Mouse (Mus musculus) C2C12 (cell line): Measurements from ENCODE around the gene Denr. TPM values are rescaled to one million over a fixed set of nuclear protein-coding genes. Genes with fewer than 3 reads are reported as not detected.

Experiments
- H3K27me3 ChIP-seq: one replicate; pipeline ENCODE4 v1.6.1; 2011; ENCODE audit not compliant: control insufficient read depth, insufficient read depth, insufficient read length
- H3K36me3 ChIP-seq: one replicate; pipeline ENCODE4 v1.6.1; 2011; ENCODE audit not compliant: control insufficient read depth, insufficient read depth
- H3K4me3 ChIP-seq: one replicate; pipeline ENCODE4 v1.5.1; 2011; ENCODE audit warnings: mild to moderate bottlenecking, control low read depth; ENCODE audit not compliant: poor library complexity, insufficient read depth, severe bottlenecking
- H3K79me2 ChIP-seq: one replicate; pipeline ENCODE4 v1.6.1; 2011; ENCODE audit not compliant: control insufficient read depth, insufficient read depth
- H3K79me3 ChIP-seq: one replicate; pipeline ENCODE4 v1.6.1; 2011; ENCODE audit warnings: low read depth, control low read depth
- H3ac ChIP-seq: one replicate; pipeline ENCODE3; 2011; ENCODE audit warnings: low read depth; ENCODE audit not compliant: control insufficient read depth, insufficient read length
- CEBPB ChIP-seq: IDR thresholded peaks from one replicate; pipeline ENCODE4 v1.6.1; 2011; ENCODE audit warnings: low read depth, mild to moderate bottlenecking, control low read depth, moderate library complexity
- CTCF ChIP-seq: IDR thresholded peaks from one replicate; pipeline ENCODE4 v1.5.1; 2011; ENCODE audit not compliant: control insufficient read depth, insufficient read depth, insufficient read length
- FOSL1 ChIP-seq: IDR thresholded peaks from one replicate; pipeline ENCODE4 v1.8.0; 2011; ENCODE audit warnings: mild to moderate bottlenecking, low read length; ENCODE audit not compliant: poor library complexity, insufficient read depth, severe bottlenecking
- MAX ChIP-seq: IDR thresholded peaks from one replicate; pipeline ENCODE4 v1.6.1; 2011; ENCODE audit warnings: mild to moderate bottlenecking, control low read depth
- MYOD1 ChIP-seq: IDR thresholded peaks from one replicate; pipeline ENCODE4 v1.6.1; 2011; ENCODE audit warnings: low read depth; ENCODE audit not compliant: control insufficient read depth, insufficient read length
- MYOG ChIP-seq: IDR thresholded peaks from one replicate; pipeline ENCODE4 v1.6.1; 2011; ENCODE audit not compliant: control insufficient read depth, insufficient read length; ENCODE audit errors: extremely low read depth
- USF1 ChIP-seq: IDR thresholded peaks from one replicate; pipeline ENCODE4 v1.6.1; 2011; ENCODE audit warnings: low read depth, mild to moderate bottlenecking, control low read depth, moderate library complexity
- polyA plus RNA-seq: library from polyadenylated mRNA; unstranded; fragments of >200 nt; fragmentation: generic; extraction: Trizol; gene quantifications from one replicate; pipeline ENCODE4 v1.2.1, GENCODE M21; 2012; ENCODE audit warnings: missing spikeins

Denr gene
- polyA plus RNA-seq, 1 experiment = 77.0 TPM

DNA sequence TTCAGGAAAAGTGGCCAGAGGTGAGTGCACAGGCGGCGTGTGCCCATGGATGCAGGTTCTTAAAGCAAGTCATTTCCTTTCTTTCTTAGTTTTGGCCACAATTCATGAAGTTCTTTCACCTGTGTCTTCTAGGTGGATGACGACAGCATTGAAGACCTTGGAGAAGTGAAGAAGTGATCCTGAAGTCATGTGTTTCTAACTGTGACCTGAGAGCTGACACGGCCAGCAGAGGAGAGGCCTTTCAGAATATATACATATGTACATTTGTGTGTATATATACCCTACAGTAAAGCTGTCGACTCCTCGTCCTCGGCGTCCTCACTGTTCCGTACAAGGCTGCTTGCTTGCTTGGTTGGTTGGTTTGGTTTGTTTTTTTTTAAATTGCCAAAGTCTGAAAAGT lies 20.1 kb downstream of the Denr start, which contains the start of gene Gm43518:
Gene Gm43518, plus strand, starts transcription at position 301 of the 400 bp plus-strand sequence.
- Histone ChIP-seq H3K27me3 (no peaks in the 10 kb centered on the region), H3K79me3 (peaks cover 1% of the 10 kb centered on the region), H3K36me3 (peaks cover 65% of the 10 kb centered on the region), H3K79me2 (no peaks in the 10 kb centered on the region), H3K4me3 (no peak within 1 kb of the TSS), H3ac (no peak within 1 kb of the TSS)
- TF ChIP-seq MYOD1 (no peak), MAX (no peak), CTCF (no peak), CEBPB (no peak), USF1 (no peak), MYOG (no peak)

DNA sequence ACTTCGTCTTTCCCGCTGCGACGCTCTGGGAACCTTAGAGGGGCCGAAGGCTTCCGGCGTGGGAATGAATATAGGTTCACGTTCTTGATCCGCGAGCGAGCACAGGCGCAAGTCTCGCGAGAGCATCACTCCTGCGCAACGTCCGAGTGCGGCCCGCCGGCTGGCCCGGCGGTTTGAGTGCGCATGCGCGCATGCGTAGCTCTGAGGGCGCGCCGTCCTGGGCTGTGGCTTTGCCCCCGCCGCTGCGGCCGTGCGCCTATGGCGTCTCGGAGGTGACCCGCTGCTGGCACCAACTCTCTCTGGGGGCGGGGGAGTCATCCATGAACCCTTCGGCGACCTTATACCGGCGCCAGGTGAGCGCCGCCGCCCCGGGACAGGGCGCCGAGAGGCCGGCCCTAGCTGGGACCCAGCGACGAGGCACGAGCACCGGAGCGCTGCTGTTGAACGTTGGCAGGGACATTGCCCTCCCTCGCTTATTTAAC lies 23.6 kb downstream of the Denr start, which contains the start of gene Ccdc62:
Gene Ccdc62, plus strand, starts transcription at position 172 of the 482 bp plus-strand sequence.
- Histone ChIP-seq H3K79me3 (no peaks in the 10 kb centered on the region), H3K36me3 (peaks cover 32% of the 10 kb centered on the region), H3K27me3 (no peaks in the 10 kb centered on the region), H3K79me2 (no peaks in the 10 kb centered on the region), H3ac (peak within 1 kb of the TSS; percentile 59), H3K4me3 (peak within 1 kb of the TSS; percentile 44)
- TF ChIP-seq CEBPB (peak; percentile 15), MAX (peak; percentile 47), MYOG (no peak)

DNA sequence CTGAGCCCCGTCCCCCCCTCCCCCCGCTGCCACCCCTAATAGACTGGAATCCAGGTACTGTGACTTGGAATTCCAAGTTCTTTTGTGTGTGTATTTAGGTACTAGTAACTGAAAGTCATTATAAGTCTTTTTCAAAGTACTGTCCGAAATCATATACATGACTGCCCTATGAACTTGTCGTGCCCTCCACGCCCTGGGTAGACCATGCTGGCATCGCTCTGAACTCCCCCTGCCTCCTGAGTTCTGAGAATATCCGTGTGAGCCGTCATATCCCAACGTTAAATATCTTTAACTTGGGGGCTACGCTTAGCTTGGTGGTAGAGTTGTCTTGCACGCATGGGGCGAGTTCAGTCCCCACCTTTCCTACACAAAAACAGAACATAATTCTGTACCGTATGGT lies 24.2 kb downstream of the Denr start:
- Histone ChIP-seq H3K79me3 (no peaks in the 10 kb centered on the region), H3K79me2 (no peaks in the 10 kb centered on the region), H3K27me3 (no peaks in the 10 kb centered on the region), H3ac (no peak overlapping the region), H3K36me3 (peaks cover 26% of the 10 kb centered on the region), H3K4me3 (peak overlapping the region; percentile 44)
- no peak for TF ChIP-seq CEBPB
- no peak for TF ChIP-seq FOSL1
- no peak for TF ChIP-seq MYOD1
- no peak for TF ChIP-seq CTCF
- TF ChIP-seq MYOG = no peak
- TF ChIP-seq MAX = no peak
- no peak for TF ChIP-seq USF1

DNA sequence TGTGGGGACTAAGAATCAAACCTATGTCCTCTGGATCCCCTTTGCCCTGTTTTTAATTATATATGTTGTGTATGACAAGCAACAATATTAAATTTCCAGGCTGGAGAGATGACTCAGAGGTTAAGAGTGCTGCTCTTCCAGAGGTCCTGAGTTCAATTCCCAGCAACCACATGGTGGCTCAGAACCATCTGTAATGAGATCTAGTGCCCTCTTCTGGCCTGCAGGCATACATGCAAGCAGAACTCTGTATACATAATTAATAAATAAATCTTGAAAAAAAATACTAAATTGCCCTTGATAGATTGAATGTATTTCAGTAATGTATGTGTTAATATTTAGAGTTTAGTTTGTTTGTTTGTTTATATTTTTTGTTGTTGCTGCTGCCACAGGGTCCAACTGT lies 26.0 kb downstream of the Denr start:
- no peaks in the 10 kb centered on the region for H3K79me3 ChIP-seq
- H3K27me3 ChIP-seq = no peaks in the 10 kb centered on the region
- H3K79me2 ChIP-seq = no peaks in the 10 kb centered on the region
- TF ChIP-seq CEBPB (no peak), FOSL1 (no peak), MAX (no peak), USF1 (no peak), MYOG (no peak), CTCF (no peak), MYOD1 (no peak)
- peaks cover 8% of the 10 kb centered on the region for H3K36me3 ChIP-seq
- H3ac ChIP-seq = no peak overlapping the region
- no peak overlapping the region for H3K4me3 ChIP-seq

DNA sequence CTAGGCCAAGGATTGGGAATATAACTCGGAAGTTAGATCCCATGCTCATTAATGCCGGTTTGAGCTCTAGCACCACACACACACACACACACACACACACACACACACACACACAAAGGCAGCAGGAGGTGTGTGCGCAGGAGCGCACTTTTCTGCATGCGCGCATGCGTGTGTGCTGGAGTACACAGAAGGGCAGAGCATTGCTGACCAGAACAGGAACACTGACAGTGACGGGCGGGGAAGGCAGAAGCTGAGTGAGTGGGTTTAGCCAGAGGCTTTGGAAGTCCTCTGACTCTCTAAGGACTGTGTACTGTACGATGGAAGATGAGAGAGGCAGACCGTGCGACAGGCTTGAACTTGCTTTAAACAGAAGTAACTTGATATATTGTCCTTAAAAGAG lies 26.6 kb downstream of the Denr start:
- Histone ChIP-seq H3K36me3 (peaks cover 4% of the 10 kb centered on the region), H3K4me3 (no peak overlapping the region), H3K79me3 (no peaks in the 10 kb centered on the region), H3K79me2 (no peaks in the 10 kb centered on the region), H3K27me3 (no peaks in the 10 kb centered on the region), H3ac (no peak overlapping the region)
- TF ChIP-seq CTCF = no peak
- no peak for TF ChIP-seq FOSL1
- no peak for TF ChIP-seq MYOD1
- TF ChIP-seq MYOG = no peak
- no peak for TF ChIP-seq MAX
- TF ChIP-seq USF1 = no peak
- TF ChIP-seq CEBPB = no peak

DNA sequence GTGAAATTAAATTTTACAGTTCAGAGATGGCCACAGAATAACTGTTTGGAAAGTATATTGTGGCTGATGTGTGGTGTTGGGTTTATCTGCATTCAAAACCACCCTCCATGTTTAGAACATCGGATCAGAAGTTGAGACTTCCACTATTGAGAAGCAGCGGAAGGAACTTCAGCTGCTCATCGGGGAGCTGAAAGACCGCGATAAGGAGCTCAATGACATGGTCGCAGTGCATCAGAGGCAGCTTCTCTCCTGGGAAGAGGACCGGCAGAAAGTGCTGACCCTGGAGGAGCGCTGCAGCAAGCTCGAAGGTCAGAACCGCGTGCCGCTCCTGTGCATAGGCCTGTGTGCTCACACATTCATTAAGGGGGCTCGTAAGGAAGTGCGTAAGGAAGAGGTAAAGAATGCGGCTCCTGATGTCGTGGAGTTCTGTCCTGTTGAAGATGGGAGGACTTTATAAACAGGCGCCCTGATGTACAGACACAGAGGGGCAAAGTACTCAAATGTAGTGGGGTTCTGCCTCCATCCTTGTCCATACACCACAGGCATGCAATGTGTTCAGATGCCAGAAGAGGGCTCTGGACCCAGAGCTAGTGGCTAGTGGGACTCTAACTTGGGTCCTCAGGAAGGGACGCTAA lies 27.1 kb downstream of the Denr start:
- H3K79me3 ChIP-seq = no peaks in the 10 kb centered on the region
- H3K79me2 ChIP-seq = no peaks in the 10 kb centered on the region
- H3ac ChIP-seq = no peak overlapping the region
- no peak for TF ChIP-seq CEBPB
- no peak for TF ChIP-seq MYOD1
- peaks cover 4% of the 10 kb centered on the region for H3K36me3 ChIP-seq
- H3K27me3 ChIP-seq = no peaks in the 10 kb centered on the region
- no peak overlapping the region for H3K4me3 ChIP-seq
